Mouse (Mus musculus): ENCODE measurements at regions not wholly inside any gene's neighbourhood (a gene's known extent, or its start where the extent isn't known, plus 50 kb on each side); places are given as distances from the start of the nearest gene placed in this dataset.

- Histone ChIP-seq H3K4me3 (ENCODE audit: low read length) (no peak overlapping the region), H3K9me3 (ENCODE audit: low read length) (no peaks in the 10 kb centered on the region), H3K4me1 (ENCODE audit: insufficient read depth, low read length) (0 out of 2 replicates have a peak, but pooled peaks cover 14% of the 10 kb centered on the region), H3K4me2 (replicated peaks; ENCODE audit: low read depth, low read length) (no peak overlapping the region), H3K27ac (ENCODE audit: low read length) (no peak overlapping the region), H3K9ac (replicated peaks; ENCODE audit: low read length) (no peak overlapping the region), H3K27me3 (ENCODE audit: insufficient read depth, low read length) (no peaks in the 10 kb centered on the region), H3K36me3 (ENCODE audit: insufficient read depth, low read length) (no peaks in the 10 kb centered on the region)
- no peak for ATAC-seq (ENCODE audit: low FRiP score, low TSS enrichment)
- 86% methylated on average over 5 of the region's 5 CpGs for WGBS
Measured at GRCm38 (mm10) chr13:3752334-3752733, 51.8 kb downstream of the Calml3 start.

GRCm38 (mm10) chr13:3751222-3751621 is 52.9 kb downstream of the Calml3 start:
- Histone ChIP-seq H3K4me2 (replicated peaks; ENCODE audit: low read depth, low read length) (no peak overlapping the region), H3K27me3 (ENCODE audit: insufficient read depth, low read length) (no peaks in the 10 kb centered on the region), H3K4me1 (ENCODE audit: insufficient read depth, low read length) (0 out of 2 replicates have a peak, but pooled peaks cover 14% of the 10 kb centered on the region), H3K9me3 (ENCODE audit: low read length) (no peaks in the 10 kb centered on the region), H3K27ac (ENCODE audit: low read length) (0 out of 2 replicates have a peak overlapping the region, but pooled peaks have one; percentile 24), H3K4me3 (ENCODE audit: low read length) (no peak overlapping the region), H3K9ac (replicated peaks; ENCODE audit: low read length) (no peak overlapping the region), H3K36me3 (ENCODE audit: insufficient read depth, low read length) (no peaks in the 10 kb centered on the region)
- ATAC-seq (ENCODE audit: low FRiP score, low TSS enrichment): no peak
- 48% methylated on average over 1 of the region's 1 CpGs for WGBS

- Histone ChIP-seq H3K4me1 (ENCODE audit: insufficient read depth, low read length) (0 out of 2 replicates have a peak, but pooled peaks cover 14% of the 10 kb centered on the region), H3K36me3 (ENCODE audit: insufficient read depth, low read length) (no peaks in the 10 kb centered on the region), H3K27ac (ENCODE audit: low read length) (0 out of 2 replicates have a peak overlapping the region, but pooled peaks have one; percentile 24), H3K27me3 (ENCODE audit: insufficient read depth, low read length) (no peaks in the 10 kb centered on the region), H3K4me2 (replicated peaks; ENCODE audit: low read depth, low read length) (no peak overlapping the region), H3K9ac (replicated peaks; ENCODE audit: low read length) (no peak overlapping the region), H3K9me3 (ENCODE audit: low read length) (no peaks in the 10 kb centered on the region), H3K4me3 (ENCODE audit: low read length) (no peak overlapping the region)
- WGBS: 57% methylated on average over 1 of the region's 1 CpGs
- peak; percentile 64; the same call in 1 of the 2 replicates for ATAC-seq (ENCODE audit: low FRiP score, low TSS enrichment)
Measured at GRCm38 (mm10) chr13:3750756-3751155, 53.4 kb downstream of the Calml3 start.

- Histone ChIP-seq H3K27ac (ENCODE audit: low read length) (no peak overlapping the region), H3K27me3 (ENCODE audit: insufficient read depth, low read length) (no peaks in the 10 kb centered on the region), H3K4me2 (replicated peaks; ENCODE audit: low read depth, low read length) (no peak overlapping the region), H3K9me3 (ENCODE audit: low read length) (no peaks in the 10 kb centered on the region), H3K9ac (replicated peaks; ENCODE audit: low read length) (no peak overlapping the region), H3K4me1 (ENCODE audit: insufficient read depth, low read length) (0 out of 2 replicates have a peak, but pooled peaks cover 14% of the 10 kb centered on the region), H3K4me3 (ENCODE audit: low read length) (no peak overlapping the region), H3K36me3 (ENCODE audit: insufficient read depth, low read length) (no peaks in the 10 kb centered on the region)
- ATAC-seq (ENCODE audit: low FRiP score, low TSS enrichment): no peak
- 61% methylated on average over 3 of the region's 3 CpGs for WGBS
Measured at GRCm38 (mm10) chr13:3749646-3750045, 54.5 kb downstream of the Calml3 start.

- H3K9me3 ChIP-seq (ENCODE audit: low read length): no peaks in the 10 kb centered on the region
- no peaks in the 10 kb centered on the region for H3K36me3 ChIP-seq (ENCODE audit: insufficient read depth, low read length)
- no peak overlapping the region for H3K27ac ChIP-seq (ENCODE audit: low read length)
- H3K4me3 ChIP-seq (ENCODE audit: low read length): no peak overlapping the region
- no peak overlapping the region for H3K9ac ChIP-seq (replicated peaks; ENCODE audit: low read length)
- ATAC-seq (ENCODE audit: low FRiP score, low TSS enrichment): no peak
- WGBS: 79% methylated on average over 5 of the region's 5 CpGs
- H3K4me2 ChIP-seq (replicated peaks; ENCODE audit: low read depth, low read length): no peak overlapping the region
- 0 out of 2 replicates have a peak, but pooled peaks cover 18% of the 10 kb centered on the region for H3K4me1 ChIP-seq (ENCODE audit: insufficient read depth, low read length)
- H3K27me3 ChIP-seq (ENCODE audit: insufficient read depth, low read length): no peaks in the 10 kb centered on the region
Measured at GRCm38 (mm10) chr13:3748859-3749258, 55.3 kb downstream of the Calml3 start.

GRCm38 (mm10) chr13:3746524-3746923 is 57.6 kb downstream of the Calml3 start:
- Histone ChIP-seq H3K9me3 (ENCODE audit: low read length) (no peaks in the 10 kb centered on the region), H3K27me3 (ENCODE audit: insufficient read depth, low read length) (no peaks in the 10 kb centered on the region), H3K27ac (ENCODE audit: low read length) (no peak overlapping the region), H3K4me1 (ENCODE audit: insufficient read depth, low read length) (peaks cover 36% of the 10 kb centered on the region), H3K4me3 (ENCODE audit: low read length) (no peak overlapping the region), H3K4me2 (replicated peaks; ENCODE audit: low read depth, low read length) (no peak overlapping the region), H3K9ac (replicated peaks; ENCODE audit: low read length) (no peak overlapping the region), H3K36me3 (ENCODE audit: insufficient read depth, low read length) (no peaks in the 10 kb centered on the region)
- no peak for ATAC-seq (ENCODE audit: low FRiP score, low TSS enrichment)
- WGBS: 74% methylated on average over 10 of the region's 10 CpGs

- ATAC-seq (ENCODE audit: low FRiP score, low TSS enrichment): no peak
- no peaks in the 10 kb centered on the region for H3K9me3 ChIP-seq (ENCODE audit: low read length)
- H3K9ac ChIP-seq (replicated peaks; ENCODE audit: low read length): no peak overlapping the region
- WGBS: 81% methylated on average over 3 of the region's 3 CpGs
- H3K4me3 ChIP-seq (ENCODE audit: low read length): no peak overlapping the region
- no peak overlapping the region for H3K27ac ChIP-seq (ENCODE audit: low read length)
- no peaks in the 10 kb centered on the region for H3K36me3 ChIP-seq (ENCODE audit: insufficient read depth, low read length)
- H3K27me3 ChIP-seq (ENCODE audit: insufficient read depth, low read length): no peaks in the 10 kb centered on the region
- H3K4me2 ChIP-seq (replicated peaks; ENCODE audit: low read depth, low read length): no peak overlapping the region
- peaks cover 25% of the 10 kb centered on the region for H3K4me1 ChIP-seq (ENCODE audit: insufficient read depth, low read length)
Measured at GRCm38 (mm10) chr13:3744870-3745269, 59.2 kb downstream of the Calml3 start.

GRCm38 (mm10) chr13:3743692-3744457 is 60.2 kb downstream of the Calml3 start:
- H3K27ac ChIP-seq (ENCODE audit: low read length): no peak overlapping the region
- H3K9ac ChIP-seq (replicated peaks; ENCODE audit: low read length): no peak overlapping the region
- H3K36me3 ChIP-seq (ENCODE audit: insufficient read depth, low read length): no peaks in the 10 kb centered on the region
- no peak overlapping the region for H3K4me3 ChIP-seq (ENCODE audit: low read length)
- ATAC-seq (ENCODE audit: low FRiP score, low TSS enrichment): peak; percentile 24; the same call in 1 of the 2 replicates
- WGBS: 90% methylated on average over 6 of the region's 6 CpGs
- no peaks in the 10 kb centered on the region for H3K9me3 ChIP-seq (ENCODE audit: low read length)
- peaks cover 22% of the 10 kb centered on the region for H3K4me1 ChIP-seq (ENCODE audit: insufficient read depth, low read length)
- no peaks in the 10 kb centered on the region for H3K27me3 ChIP-seq (ENCODE audit: insufficient read depth, low read length)
- no peak overlapping the region for H3K4me2 ChIP-seq (replicated peaks; ENCODE audit: low read depth, low read length)

GRCm38 (mm10) chr13:3742763-3743401 is 61.2 kb downstream of the Calml3 start:
- H3K4me2 ChIP-seq (replicated peaks; ENCODE audit: low read depth, low read length): no peak overlapping the region
- no peaks in the 10 kb centered on the region for H3K9me3 ChIP-seq (ENCODE audit: low read length)
- no peaks in the 10 kb centered on the region for H3K36me3 ChIP-seq (ENCODE audit: insufficient read depth, low read length)
- peak overlapping the region; percentile 76; the same call in 1 of the 2 replicates for H3K27ac ChIP-seq (ENCODE audit: low read length)
- WGBS: 29% methylated on average over 4 of the region's 4 CpGs
- no peaks in the 10 kb centered on the region for H3K27me3 ChIP-seq (ENCODE audit: insufficient read depth, low read length)
- peaks cover 22% of the 10 kb centered on the region for H3K4me1 ChIP-seq (ENCODE audit: insufficient read depth, low read length)
- H3K9ac ChIP-seq (replicated peaks; ENCODE audit: low read length): no peak overlapping the region; the same call in 1 of the 2 replicates
- no peak overlapping the region for H3K4me3 ChIP-seq (ENCODE audit: low read length)
- ATAC-seq (ENCODE audit: low FRiP score, low TSS enrichment): peak; percentile 54
